Mouse (Mus musculus): ENCODE measurements around the gene Phf3.
"Not testable (repeated sequence)": the region's sequence is repeated elsewhere in the genome, so short reads cannot be mapped to it uniquely, and the experiment has no call there.

Gene Phf3

DNA sequence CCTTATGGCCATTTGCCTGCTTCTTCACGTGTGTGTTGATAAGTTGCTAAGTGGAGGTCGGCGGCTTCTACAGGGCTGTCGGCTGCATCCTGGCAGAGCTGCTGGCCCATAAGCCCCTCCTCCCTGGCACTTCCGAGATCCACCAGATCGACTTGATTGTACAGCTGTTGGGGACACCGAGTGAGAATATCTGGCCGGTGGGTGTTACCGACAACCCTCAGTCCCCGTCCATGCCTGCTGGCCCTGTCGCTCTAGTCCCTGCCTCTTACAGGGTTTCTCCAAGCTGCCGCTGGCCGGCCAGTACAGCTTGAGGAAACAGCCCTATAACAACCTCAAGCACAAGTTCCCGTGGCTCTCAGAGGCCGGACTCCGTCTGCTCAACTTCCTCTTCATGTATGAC lies 103.1 kb downstream of the Phf3 start:
- not testable (repeated sequence) for DNase-seq (ENCODE audit: low spot score)

- DNase-seq (ENCODE audit: low spot score): no peak
Observed at GRCm38 (mm10) chr1:30756794-30757193, 116.9 kb downstream of the Phf3 start.

- no peak for DNase-seq (ENCODE audit: low spot score)
Observed at GRCm38 (mm10) chr1:30755453-30756224, 118.1 kb downstream of the Phf3 start.
